In genomic region chr13:93922566-93922910, GRCm38 (mm10) we compare ENCODE assay signal across 10 mouse cellular contexts.
DNase-seq lines count a peak whose midpoint lies in the region; ATAC-seq and TF ChIP-seq lines count a peak whose summit lies in the region.
"Had no signal": no experiment of that assay in that cellular context is flagged by ENCODE, and none has a peak within 500 bp of the region (broad histone marks: within the 10 kb centered on the region; RNA-seq: fewer than 3 reads in every experiment).

No protein-coding gene starts in this region.

- 83% methylated on average over 7 of the region's 7 CpGs for WGBS in midbrain, embryonic 11.5 days
- WGBS in midbrain, embryonic 10.5 days: 92% methylated on average over 7 of the region's 7 CpGs
- WGBS in thymus, adult 2 months: 5% methylated on average over 7 of the region's 7 CpGs
- WGBS in hindbrain, embryonic 11.5 days: 81% methylated on average over 7 of the region's 7 CpGs
- WGBS in midbrain, embryonic 14.5 days: 76% methylated on average over 7 of the region's 7 CpGs

- no peaks in the 10 kb centered on the region for H3K36me3 ChIP-seq in midbrain, embryonic 11.5 days (ENCODE audit: control insufficient read depth, insufficient read depth, low read length)
- no peaks in the 10 kb centered on the region for H3K36me3 ChIP-seq in midbrain, embryonic 10.5 days
- no peaks in the 10 kb centered on the region for H3K36me3 ChIP-seq in thymus, adult 2 months (ENCODE audit: control insufficient read depth, insufficient read depth, low read length)
- H3K36me3 ChIP-seq in hindbrain, embryonic 11.5 days (ENCODE audit: control insufficient read depth, insufficient read depth, low read length): no peaks in the 10 kb centered on the region
- no peaks in the 10 kb centered on the region for H3K36me3 ChIP-seq in midbrain, embryonic 14.5 days (ENCODE audit: control insufficient read depth, insufficient read depth, low read length)
- H3K36me3 ChIP-seq: forebrain, embryonic 12.5 days; midbrain, embryonic 12.5 days had no signal

- no peak for TF ChIP-seq POLR2A in thymus, adult 2 months (IDR thresholded peaks at IDR 0.05; ENCODE audit: control insufficient read depth, extremely low read depth, insufficient read depth, low read length, poor library complexity)

- no peak for TF ChIP-seq CTCF in thymus, adult 2 months (IDR thresholded peaks at IDR 0.05; ENCODE audit: borderline replicate concordance, control insufficient read depth, extremely low read depth, insufficient read depth, low read length, poor library complexity)

- H3K27me3 ChIP-seq in midbrain, embryonic 11.5 days (ENCODE audit: control insufficient read depth, insufficient read depth, low read length): no peaks in the 10 kb centered on the region
- no peaks in the 10 kb centered on the region for H3K27me3 ChIP-seq in midbrain, embryonic 10.5 days (ENCODE audit: low read depth, poor library complexity, severe bottlenecking)
- no peaks in the 10 kb centered on the region for H3K27me3 ChIP-seq in thymus, adult 2 months (ENCODE audit: control insufficient read depth, insufficient read depth, low read length)
- H3K27me3 ChIP-seq in hindbrain, embryonic 11.5 days (ENCODE audit: control insufficient read depth, insufficient read depth, low read length): no peaks in the 10 kb centered on the region
- H3K27me3 ChIP-seq in midbrain, embryonic 14.5 days (ENCODE audit: control insufficient read depth, insufficient read depth, low read length): no peaks in the 10 kb centered on the region
- H3K27me3 ChIP-seq: forebrain, embryonic 12.5 days; midbrain, embryonic 12.5 days had no signal

- no peaks in the 10 kb centered on the region for H3K9me3 ChIP-seq in midbrain, embryonic 11.5 days (ENCODE audit: control insufficient read depth, low read length)
- no peaks in the 10 kb centered on the region for H3K9me3 ChIP-seq in midbrain, embryonic 10.5 days (replicated peaks)
- no peaks in the 10 kb centered on the region for H3K9me3 ChIP-seq in hindbrain, embryonic 11.5 days (ENCODE audit: control insufficient read depth, low read length)
- no peaks in the 10 kb centered on the region for H3K9me3 ChIP-seq in midbrain, embryonic 14.5 days (ENCODE audit: control insufficient read depth, low read length)
- H3K9me3 ChIP-seq: forebrain, embryonic 12.5 days; midbrain, embryonic 12.5 days had no signal

- H3K27ac ChIP-seq in midbrain, embryonic 11.5 days (ENCODE audit: low read depth, low read length): no peak overlapping the region
- H3K27ac ChIP-seq in midbrain, embryonic 10.5 days (replicated peaks): no peak overlapping the region
- no peak overlapping the region for H3K27ac ChIP-seq in thymus, adult 2 months (ENCODE audit: control insufficient read depth, insufficient read depth, low read length)
- no peak overlapping the region for H3K27ac ChIP-seq in hindbrain, embryonic 11.5 days (ENCODE audit: low read depth, low read length)
- no peak overlapping the region for H3K27ac ChIP-seq in midbrain, embryonic 14.5 days (replicated peaks; ENCODE audit: low read depth, low read length)
- H3K27ac ChIP-seq: forebrain, embryonic 12.5 days; midbrain, embryonic 12.5 days had no signal

- ATAC-seq in midbrain, embryonic 11.5 days (ENCODE audit: low FRiP score): no peak
- ATAC-seq in granulocyte monocyte progenitor cell, adult 5-6 weeks (replicated peaks; ENCODE audit: poor library complexity, severe bottlenecking): peak; percentile 88
- no peak for ATAC-seq in hindbrain, embryonic 11.5 days (ENCODE audit: low FRiP score)
- ATAC-seq in midbrain, embryonic 14.5 days (ENCODE audit: low FRiP score, low TSS enrichment): no peak

- DNase-seq in midbrain, embryonic 11.5 days (ENCODE audit: low spot score, missing footprints): peak; percentile 21
- no peak for DNase-seq in midbrain, embryonic 10.5 days (ENCODE audit: low spot score)
- peak; percentile 61 to 69 for DNase-seq in kidney, postnatal 25 days
- DNase-seq in thymus, adult 2 months: peak; percentile 37
- no peak for DNase-seq in hindbrain, embryonic 11.5 days (ENCODE audit: low spot score)
- no peak for DNase-seq in cerebellum, adult 11 months
- no peak for DNase-seq in midbrain, embryonic 14.5 days

- no peaks in the 10 kb centered on the region; the same call in 1 of the 2 replicates for H3K4me1 ChIP-seq in midbrain, embryonic 11.5 days (ENCODE audit: control insufficient read depth, insufficient read depth, low read length)
- peaks cover 27% of the 10 kb centered on the region for H3K4me1 ChIP-seq in midbrain, embryonic 10.5 days
- H3K4me1 ChIP-seq in thymus, adult 2 months (replicated peaks; ENCODE audit: control insufficient read depth, insufficient read depth, low read length): peaks cover 25% of the 10 kb centered on the region
- H3K4me1 ChIP-seq in hindbrain, embryonic 11.5 days (replicated peaks; ENCODE audit: control insufficient read depth, insufficient read depth, low read length): no peaks in the 10 kb centered on the region
- H3K4me1 ChIP-seq in midbrain, embryonic 14.5 days (ENCODE audit: control insufficient read depth, insufficient read depth, low read length): no peaks in the 10 kb centered on the region
- H3K4me1 ChIP-seq: midbrain, embryonic 12.5 days had no signal

- no peak overlapping the region for H3K4me3 ChIP-seq in midbrain, embryonic 11.5 days (ENCODE audit: low read depth, low read length)
- no peak overlapping the region for H3K4me3 ChIP-seq in midbrain, embryonic 10.5 days
- no peak overlapping the region for H3K4me3 ChIP-seq in thymus, adult 2 months (ENCODE audit: control insufficient read depth, insufficient read depth, low read length)
- H3K4me3 ChIP-seq in hindbrain, embryonic 11.5 days (ENCODE audit: low read depth, low read length): no peak overlapping the region
- no peak overlapping the region for H3K4me3 ChIP-seq in midbrain, embryonic 14.5 days (replicated peaks; ENCODE audit: low read depth, low read length)
- H3K4me3 ChIP-seq: forebrain, embryonic 12.5 days; midbrain, embryonic 12.5 days had no signal

- no peak overlapping the region for H3K4me2 ChIP-seq in midbrain, embryonic 11.5 days
- H3K4me2 ChIP-seq in hindbrain, embryonic 11.5 days (replicated peaks; ENCODE audit: low read depth, low read length): no peak overlapping the region
- no peak overlapping the region for H3K4me2 ChIP-seq in midbrain, embryonic 14.5 days (ENCODE audit: low read length)
- H3K4me2 ChIP-seq: forebrain, embryonic 12.5 days; midbrain, embryonic 12.5 days had no signal

- no peak overlapping the region for H3K9ac ChIP-seq in midbrain, embryonic 11.5 days (ENCODE audit: low read length)
- H3K9ac ChIP-seq in hindbrain, embryonic 11.5 days (ENCODE audit: low read depth, low read length): no peak overlapping the region
- H3K9ac ChIP-seq in midbrain, embryonic 14.5 days (replicated peaks; ENCODE audit: low read length): no peak overlapping the region
- H3K9ac ChIP-seq: forebrain, embryonic 12.5 days; midbrain, embryonic 12.5 days had no signal

Comparison
In these comparisons a context has a peak if more than half of its experiments do, and no peak if none do; other contexts are left out.
1. DNase-seq: peak in midbrain, embryonic 11.5 days (single experiment), kidney, postnatal 25 days (2 of 2) and thymus, adult 2 months (single experiment); none in midbrain, embryonic 10.5 days (single experiment), hindbrain, embryonic 11.5 days (single experiment), cerebellum, adult 11 months (single experiment) and midbrain, embryonic 14.5 days (single experiment).